Mouse (Mus musculus) cerebral cortex, adult 2 months (tissue): ENCODE measurements around the gene Nrn1.

ENCODE experiments used
- WGBS: fragments of 180-500 bp; shearing (Covaris S2); methylation state at CpG from one replicate; pipeline ENCODE4 v1.1.7; 2018; 5-methylcytosine and 5-hydroxymethylcytosine counted together

Nrn1 gene

GRCm38 (mm10) chr13:36724533-36725470, 10.1 kb downstream of the Nrn1 start:
- 9% methylated on average over 40 of the region's 40 CpGs for WGBS

GRCm38 (mm10) chr13:36723726-36724300, 11.1 kb downstream of the Nrn1 start:
- 10% methylated on average over 15 of the region's 15 CpGs for WGBS

GRCm38 (mm10) chr13:36720297-36721017, 14.5 kb downstream of the Nrn1 start:
- WGBS = 93% methylated on average over 5 of the region's 5 CpGs

GRCm38 (mm10) chr13:36717376-36717775, 17.6 kb downstream of the Nrn1 start:
- WGBS = 39% methylated on average over 3 of the region's 3 CpGs

- 49% methylated on average over 2 of the region's 2 CpGs for WGBS
Observed at GRCm38 (mm10) chr13:36716708-36717107, 18.2 kb downstream of the Nrn1 start.

- WGBS = 93% methylated on average over 2 of the region's 2 CpGs
Observed at GRCm38 (mm10) chr13:36714101-36714500, 20.8 kb downstream of the Nrn1 start.

- 47% methylated on average over 3 of the region's 3 CpGs for WGBS
Observed at GRCm38 (mm10) chr13:36707088-36707690, 27.7 kb downstream of the Nrn1 start.

GRCm38 (mm10) chr13:36696351-36696771, 38.6 kb downstream of the Nrn1 start:
- whole genome bisulfite sequencing = 64% methylated on average over 8 of the region's 8 CpGs

- WGBS = 13% methylated on average over 7 of the region's 7 CpGs
Observed at GRCm38 (mm10) chr13:36695516-36696201, 39.3 kb downstream of the Nrn1 start.

- WGBS = 74% methylated on average over 4 of the region's 4 CpGs
Observed at GRCm38 (mm10) chr13:36683581-36683980, 51.4 kb downstream of the Nrn1 start.

GRCm38 (mm10) chr13:36680690-36681355, 54.1 kb downstream of the Nrn1 start:
- WGBS = 94% methylated on average over 8 of the region's 8 CpGs

GRCm38 (mm10) chr13:36679345-36679744, 55.6 kb downstream of the Nrn1 start:
- WGBS = 65% methylated on average over 1 of the region's 1 CpGs
